Mouse (Mus musculus) spleen, adult 2 months (tissue): ENCODE data around the gene Podxl.

Experiments used
- CTCF ChIP-seq: fragments of 200-500 bp; IDR thresholded peaks from 2 replicates; pipeline ENCODE4 v1.5.1; 2011; ENCODE audit warnings: mild to moderate bottlenecking, inconsistent platforms; ENCODE audit not compliant: insufficient read depth, insufficient read length, insufficient replicate concordance; ENCODE audit errors: extremely low read depth
- POLR2A ChIP-seq: fragments of 200-500 bp; IDR thresholded peaks from 2 replicates; pipeline ENCODE4 v1.6.1; 2011; ENCODE audit warnings: low read depth, low read length, inconsistent platforms

DNA sequence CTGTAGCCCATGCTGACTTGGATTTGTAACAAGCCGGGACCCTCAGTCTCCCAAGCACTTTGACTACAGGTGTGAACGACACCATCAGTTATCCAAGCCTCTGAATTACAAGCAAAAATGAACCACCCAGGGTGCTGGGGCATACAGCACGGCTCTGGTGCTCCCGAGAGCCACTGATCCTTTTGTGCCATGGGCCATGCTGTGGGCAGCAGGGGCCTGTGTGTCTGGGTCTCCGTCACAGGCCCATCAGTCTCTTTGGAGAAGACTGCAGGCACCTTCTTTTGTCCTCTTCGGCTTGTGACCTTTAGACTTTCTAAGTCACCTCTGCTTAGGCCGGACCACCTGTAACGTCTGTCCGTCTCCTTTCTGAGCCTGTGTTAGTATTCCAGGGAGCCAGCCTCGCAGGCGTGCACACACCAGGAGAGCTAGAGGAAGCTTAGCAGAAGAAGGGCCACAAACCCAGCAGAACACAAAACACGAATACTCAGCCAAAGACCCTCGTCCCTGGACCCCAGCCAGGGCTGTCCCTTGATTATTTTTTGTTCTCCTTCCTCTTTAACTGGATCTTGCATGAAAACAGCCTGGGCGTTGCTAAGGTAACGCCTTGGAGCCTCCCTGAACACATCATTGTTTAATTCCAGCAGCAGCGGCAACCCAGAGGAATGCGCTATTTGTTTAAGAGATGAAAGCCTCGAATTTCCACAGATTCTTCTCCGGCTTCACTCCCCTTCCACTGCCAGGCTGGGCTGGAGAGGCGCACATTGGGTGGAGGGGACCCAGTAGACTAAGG lies 32.8 kb upstream of the Podxl start:
- TF ChIP-seq CTCF (no peak), POLR2A (no peak)
